In the genomic region with DNA sequence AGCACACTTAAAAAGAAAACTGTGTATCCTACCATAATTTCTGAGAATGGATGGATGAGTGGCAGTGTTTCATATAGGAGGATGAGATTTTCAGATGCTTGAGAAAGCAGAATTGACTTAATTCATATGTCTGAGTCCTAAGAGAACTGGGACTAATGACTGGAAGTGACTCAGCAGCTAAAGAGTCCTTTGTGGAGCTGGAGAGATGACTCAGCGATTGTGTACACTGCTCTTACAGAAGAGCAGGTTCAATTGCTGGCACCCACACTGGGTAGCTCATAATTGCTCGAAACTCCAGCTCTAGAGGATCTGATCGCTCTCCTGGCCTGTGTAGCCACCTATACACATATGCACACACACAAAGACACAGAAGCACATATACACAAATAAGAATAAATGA, we compare ENCODE assay signal across 16 mouse cellular contexts. TPM values are rescaled to one million over a fixed set of nuclear protein-coding genes. Genes with fewer than 3 reads are reported as not detected.
DNase-seq lines count a peak whose midpoint lies in the region; ATAC-seq and TF ChIP-seq lines count a peak whose summit lies in the region.
"Had no signal": no experiment of that assay in that cellular context is flagged by ENCODE, and none has a peak within 500 bp of the region (broad histone marks: within the 10 kb centered on the region; RNA-seq: fewer than 3 reads in every experiment).

No protein-coding gene starts in this region.

- no peaks in the 10 kb centered on the region for H3K27me3 ChIP-seq in liver, adult 2 months (ENCODE audit: control insufficient read depth, insufficient read depth, low read length)
- H3K27me3 ChIP-seq in liver, embryonic 11.5 days (replicated peaks; ENCODE audit: control insufficient read depth, insufficient read depth, low read length) = no peaks in the 10 kb centered on the region
- no peaks in the 10 kb centered on the region for H3K27me3 ChIP-seq in CH12.LX (replicated peaks)
- no peaks in the 10 kb centered on the region for H3K27me3 ChIP-seq in kidney, embryonic 15.5 days
- H3K27me3 ChIP-seq: embryonic facial prominence, embryonic 13.5 days; megakaryocyte, embryonic 14.5 days had no signal

- TF ChIP-seq POLR2A in liver, adult 2 months (IDR thresholded peaks at IDR 0.05; ENCODE audit: extremely low read depth, insufficient read depth, low read length) = no peak
- no peak for TF ChIP-seq POLR2A in CH12.LX (IDR thresholded peaks at IDR 0.05; ENCODE audit: low read depth, low read length)

- no peak overlapping the region for H3K27ac ChIP-seq in liver, adult 2 months (replicated peaks; ENCODE audit: insufficient read depth, low read depth, low read length)
- H3K27ac ChIP-seq in liver, embryonic 11.5 days (ENCODE audit: low read depth, low read length) = no peak overlapping the region
- H3K27ac ChIP-seq in CH12.LX (ENCODE audit: insufficient read depth, low read depth) = no peak overlapping the region
- no peak overlapping the region for H3K27ac ChIP-seq in kidney, embryonic 15.5 days
- H3K27ac ChIP-seq in gastrocnemius, adult 2 months = no peak overlapping the region
- H3K27ac ChIP-seq: embryonic facial prominence, embryonic 13.5 days; forebrain, embryonic 10.5 days; hindbrain, embryonic 14.5 days had no signal

- dilution Hi-C loops in CH12.LX (cut with MboI; ENCODE audit: extremely low pct_ligation_motif_present, extremely low pct_unique_long_range_greater_than_20kb, low sequenced_read_pairs) = no loop called here

- H3K9me3 ChIP-seq in liver, embryonic 11.5 days (ENCODE audit: control insufficient read depth, low read length) = no peaks in the 10 kb centered on the region
- no peaks in the 10 kb centered on the region for H3K9me3 ChIP-seq in CH12.LX (replicated peaks; ENCODE audit: low read length)
- no peaks in the 10 kb centered on the region for H3K9me3 ChIP-seq in kidney, embryonic 15.5 days (replicated peaks)
- H3K9me3 ChIP-seq: embryonic facial prominence, embryonic 13.5 days; forebrain, embryonic 10.5 days; megakaryocyte, embryonic 14.5 days had no signal

- no peak overlapping the region for H3K4me2 ChIP-seq in liver, embryonic 11.5 days
- no peak overlapping the region for H3K4me2 ChIP-seq in CH12.LX (ENCODE audit: insufficient read depth, low read depth, poor library complexity, severe bottlenecking)
- no peak overlapping the region for H3K4me2 ChIP-seq in kidney, embryonic 15.5 days
- H3K4me2 ChIP-seq: embryonic facial prominence, embryonic 13.5 days; hindbrain, embryonic 14.5 days had no signal

- no peak for TF ChIP-seq RAD21 in CH12.LX (IDR thresholded peaks at IDR 0.05; ENCODE audit: low read depth, low read length)

- in situ Hi-C loops in CH12.LX (cut with MboI; ENCODE audit: low pct_ligation_motif_present, low pct_unique_long_range_greater_than_20kb, low sequenced_read_pairs) = no loop called here

- intact Hi-C loops in gastrocnemius, adult 2 months (cut with DNase I) = no loop called here

- WGBS in liver, adult 2 months = 16% methylated on average over 3 of the region's 3 CpGs
- 76% methylated on average over 3 of the region's 3 CpGs for WGBS in liver, embryonic 11.5 days
- WGBS in kidney, embryonic 15.5 days = 88% methylated on average over 3 of the region's 3 CpGs

- TF ChIP-seq EP300 in CH12.LX (IDR thresholded peaks at IDR 0.05; ENCODE audit: low read length) = 0 out of 2 replicates have a peak, but pooled peaks have one; percentile 24

- H3K4me3 ChIP-seq in liver, adult 2 months (ENCODE audit: insufficient read depth, low read depth, low read length) = no peak overlapping the region
- no peak overlapping the region for H3K4me3 ChIP-seq in liver, embryonic 11.5 days (ENCODE audit: low read depth, low read length)
- H3K4me3 ChIP-seq in CH12.LX (replicated peaks in 1 of 3; ENCODE audit: low read depth in 2 of 3, low read length in 2 of 3, poor library complexity in 1 of 3) = no peak overlapping the region
- no peak overlapping the region for H3K4me3 ChIP-seq in kidney, embryonic 15.5 days (replicated peaks)
- no peak overlapping the region for H3K4me3 ChIP-seq in gastrocnemius, adult 2 months
- H3K4me3 ChIP-seq: embryonic facial prominence, embryonic 13.5 days; forebrain, embryonic 10.5 days; megakaryocyte, embryonic 14.5 days had no signal

- H3K4me1 ChIP-seq in liver, adult 2 months (ENCODE audit: control insufficient read depth, insufficient read depth, low read length) = peaks cover 3% of the 10 kb centered on the region; the same call in 1 of the 2 replicates
- no peaks in the 10 kb centered on the region for H3K4me1 ChIP-seq in liver, embryonic 11.5 days (replicated peaks; ENCODE audit: control insufficient read depth, insufficient read depth, low read length)
- peaks cover 16 to 44% of the 10 kb centered on the region in 2 experiments for H3K4me1 ChIP-seq in CH12.LX (ENCODE audit: control insufficient read depth in 1 of 2, insufficient read depth in 2 of 2)
- H3K4me1 ChIP-seq in kidney, embryonic 15.5 days = no peaks in the 10 kb centered on the region

- ATAC-seq in liver, embryonic 11.5 days (replicated peaks; ENCODE audit: low FRiP score) = no peak
- peak; percentile 56 for ATAC-seq in granulocyte monocyte progenitor cell, adult 5-6 weeks (replicated peaks; ENCODE audit: poor library complexity, severe bottlenecking)
- ATAC-seq in kidney, embryonic 15.5 days (replicated peaks; ENCODE audit: low FRiP score) = no peak
- ATAC-seq: intestine, embryonic 16.5 days had no signal

- no peak for TF ChIP-seq CTCF in liver, adult 2 months (IDR thresholded peaks at IDR 0.05; ENCODE audit: low read depth, low read length)
- TF ChIP-seq CTCF in CH12.LX (conservative IDR thresholded peaks at IDR 0.05 in 1 of 2, IDR thresholded peaks at IDR 0.05 in 1 of 2; ENCODE audit: low read depth in 2 of 2, low read length in 2 of 2) = no peak
- no peak for TF ChIP-seq CTCF in gastrocnemius, adult 2 months (IDR thresholded peaks at IDR 0.05)

- H3K79me2 ChIP-seq in liver, adult 2 months (ENCODE audit: control insufficient read depth, insufficient read depth, low read length) = no peaks in the 10 kb centered on the region
- peaks cover 10% of the 10 kb centered on the region for H3K79me2 ChIP-seq in CH12.LX (replicated peaks; ENCODE audit: control insufficient read depth, extremely low read depth, insufficient read depth, poor library complexity, severe bottlenecking)

- H3K9ac ChIP-seq in liver, adult 2 months (ENCODE audit: low read depth, low read length) = no peak overlapping the region
- no peak overlapping the region for H3K9ac ChIP-seq in liver, embryonic 11.5 days (ENCODE audit: low read depth, low read length)
- H3K9ac ChIP-seq in CH12.LX (ENCODE audit: insufficient read depth, low read depth) = no peak overlapping the region
- no peak overlapping the region for H3K9ac ChIP-seq in kidney, embryonic 15.5 days
- H3K9ac ChIP-seq: embryonic facial prominence, embryonic 13.5 days; hindbrain, embryonic 14.5 days had no signal

- H3K36me3 ChIP-seq in liver, adult 2 months (ENCODE audit: control insufficient read depth, insufficient read depth, low read length) = no peaks in the 10 kb centered on the region
- no peaks in the 10 kb centered on the region for H3K36me3 ChIP-seq in liver, embryonic 11.5 days (ENCODE audit: control insufficient read depth, insufficient read depth, low read length)
- peaks cover 0 to 11% of the 10 kb centered on the region in 2 experiments for H3K36me3 ChIP-seq in CH12.LX (replicated peaks in 1 of 2; ENCODE audit: control insufficient read depth in 1 of 2, insufficient read depth in 1 of 2, low read length in 1 of 2)
- no peaks in the 10 kb centered on the region for H3K36me3 ChIP-seq in kidney, embryonic 15.5 days

- peak; percentile 82 for DNase-seq in liver, adult 2 months (ENCODE audit: extremely low read depth, low read depth, low spot score)
- no peak for DNase-seq in liver, embryonic 11.5 days (ENCODE audit: low spot score)
- DNase-seq in CH12.LX (ENCODE audit: extremely low read depth) (no peak), NIH3T3 (ENCODE audit: low read depth) (peak; percentile 61)
- no peak for DNase-seq in gastrocnemius, postnatal 10 days
- no peak for DNase-seq in gastrocnemius, adult 2 months
- DNase-seq: cerebellum, postnatal 36 days; heart, postnatal 10 days; kidney, postnatal 14 days had no signal

TF ChIP-seq in CH12.LX, 34 proteins besides CTCF, POLR2A, EP300 and RAD21:
- peak; percentile 93 for TF ChIP-seq MAFK (IDR thresholded peaks at IDR 0.05; ENCODE audit: insufficient replicate concordance, low read length)
- TF ChIP-seq RCOR1 (conservative IDR thresholded peaks at IDR 0.05; ENCODE audit: low read depth, low read length) = no peak
- 0 out of 2 replicates have a peak, but pooled peaks have one; percentile 25 for TF ChIP-seq ZMIZ1 (IDR thresholded peaks at IDR 0.05; ENCODE audit: low read depth, low read length)

RNA-seq across cellular contexts. Expression of a gene that starts 42.7 kb away (rescaled TPM):
- 1.0 and 1.5 TPM in 2 replicates for total RNA-seq in liver, adult 2 months (2014; rRNA removed)
- 0.48 and 0.90 TPM in 2 replicates for polyA plus RNA-seq in liver, adult 2 months (2012; rRNA removed)
- 16.4 and 18.7 TPM in 2 replicates for polyA plus RNA-seq in liver, embryonic 11.5 days (2014; fragmentation: Nextera tagmentation; extraction: Ambion mirVana)
- total RNA-seq in CH12.LX (2012; rRNA removed) (50.8 and 63.3 TPM in 2 replicates), CH12.LX (2014; rRNA removed) (167 and 183 TPM in 2 replicates)
- polyA plus RNA-seq in CH12.LX (2012; ENCODE audit: insufficient read length, low read depth) = 98.1 and 121 TPM in 2 replicates
- 38.3 and 41.4 TPM in 2 replicates for total RNA-seq in granulocyte monocyte progenitor cell, adult 5-6 weeks (2014; fragmentation: Nextera tagmentation)
- total RNA-seq in granulocyte monocyte progenitor cell, adult 5-6 weeks (2017) = 14.3 and 24.5 TPM in 2 replicates
- polyA plus RNA-seq in kidney, embryonic 15.5 days (2015; fragmentation: Nextera tagmentation; extraction: Ambion mirVana) = 113 and 121 TPM in 2 replicates
- total RNA-seq in gastrocnemius, postnatal 10 days (2021) = 10 to 100 TPM; 26.8 to 36.6 TPM
- total RNA-seq in gastrocnemius, adult 2 months (2021) = 1 to 10 TPM; 2.5 to 5.5 TPM

Comparison
In these comparisons a context has a peak if more than half of its experiments do, and no peak if none do; other contexts are left out.
1. DNase-seq: peak in liver, adult 2 months (single experiment) and NIH3T3 (single experiment); none in liver, embryonic 11.5 days (single experiment), CH12.LX (single experiment), gastrocnemius, postnatal 10 days (single experiment) and gastrocnemius, adult 2 months (single experiment).